Mouse (Mus musculus): ENCODE measurements around the gene Hoxd1. TPM values are rescaled to one million over a fixed set of nuclear protein-coding genes. Genes with fewer than 3 reads are reported as not detected.

Hoxd1 gene
- total RNA-seq, 2 experiments from 2014 or later, result not detected

GRCm38 (mm10) chr2:74732513-74733316 lies 30.1 kb upstream of the Hoxd1 start:
- no peak for DNase-seq

DNA sequence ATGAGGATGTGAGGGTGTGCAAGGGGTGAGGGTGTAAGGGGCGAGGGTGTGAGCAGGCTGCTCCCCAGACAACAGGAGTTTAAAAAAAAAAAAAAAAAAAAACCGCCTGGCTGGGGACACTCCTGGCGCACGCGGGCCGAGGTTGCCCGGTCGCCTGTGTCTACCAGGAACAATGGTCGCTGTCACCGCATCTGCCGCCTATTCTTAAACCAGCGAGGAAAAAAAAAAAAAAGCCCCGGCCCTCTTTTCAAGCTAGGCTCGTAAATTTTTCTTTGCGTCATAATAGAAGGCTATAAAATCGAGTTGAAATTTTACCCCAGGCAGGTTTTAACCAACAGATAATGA lies 29.5 kb upstream of the Hoxd1 start:
- DNase-seq, result no peak

- DNase-seq, result no peak
These were observed 29.0 kb upstream of the Hoxd1 start for GRCm38 (mm10) chr2:74733765-74734164.

- DNase-seq, result no peak
These were observed 28.3 kb upstream of the Hoxd1 start for GRCm38 (mm10) chr2:74734451-74734850.

DNA sequence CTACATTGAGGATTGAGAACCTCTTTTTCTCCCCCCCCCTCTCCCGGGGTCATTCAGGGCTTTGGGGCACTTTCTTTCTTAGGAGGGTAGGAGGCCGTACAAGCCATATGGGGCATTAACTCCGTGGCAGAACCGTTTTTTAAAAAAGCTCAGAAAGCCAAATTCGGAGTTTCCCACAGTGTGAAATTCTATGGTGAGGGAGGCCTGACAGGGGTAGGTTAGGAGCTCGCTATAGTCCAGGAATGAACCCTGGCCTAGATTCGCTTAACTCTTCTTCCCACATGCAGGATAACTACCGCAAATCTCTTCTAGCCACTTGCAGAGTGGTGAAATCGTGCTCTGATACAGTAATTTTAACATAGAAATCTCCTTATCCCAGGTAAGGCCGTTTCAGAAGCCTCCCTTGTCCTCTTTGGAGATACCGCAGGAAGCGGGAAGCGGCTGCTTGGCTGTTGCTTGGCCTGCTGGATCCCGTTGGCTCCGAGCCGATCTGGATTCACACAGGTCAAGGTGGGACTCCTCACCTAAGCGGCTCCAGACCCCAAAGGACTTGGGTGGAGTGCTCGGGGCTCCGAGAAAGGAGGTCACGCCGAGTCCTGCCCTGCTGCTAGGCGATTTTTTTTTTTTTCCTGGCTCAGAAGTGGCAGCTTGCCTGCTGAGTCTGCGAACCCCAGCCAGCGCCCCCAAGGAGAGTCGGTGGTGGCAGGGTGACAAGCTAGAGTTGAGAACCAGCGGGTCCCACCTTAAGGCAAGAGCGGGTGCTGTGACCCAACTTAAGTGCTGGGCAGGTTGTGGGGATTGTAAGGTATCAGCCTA lies 27.6 kb upstream of the Hoxd1 start:
- no peak for DNase-seq

DNA sequence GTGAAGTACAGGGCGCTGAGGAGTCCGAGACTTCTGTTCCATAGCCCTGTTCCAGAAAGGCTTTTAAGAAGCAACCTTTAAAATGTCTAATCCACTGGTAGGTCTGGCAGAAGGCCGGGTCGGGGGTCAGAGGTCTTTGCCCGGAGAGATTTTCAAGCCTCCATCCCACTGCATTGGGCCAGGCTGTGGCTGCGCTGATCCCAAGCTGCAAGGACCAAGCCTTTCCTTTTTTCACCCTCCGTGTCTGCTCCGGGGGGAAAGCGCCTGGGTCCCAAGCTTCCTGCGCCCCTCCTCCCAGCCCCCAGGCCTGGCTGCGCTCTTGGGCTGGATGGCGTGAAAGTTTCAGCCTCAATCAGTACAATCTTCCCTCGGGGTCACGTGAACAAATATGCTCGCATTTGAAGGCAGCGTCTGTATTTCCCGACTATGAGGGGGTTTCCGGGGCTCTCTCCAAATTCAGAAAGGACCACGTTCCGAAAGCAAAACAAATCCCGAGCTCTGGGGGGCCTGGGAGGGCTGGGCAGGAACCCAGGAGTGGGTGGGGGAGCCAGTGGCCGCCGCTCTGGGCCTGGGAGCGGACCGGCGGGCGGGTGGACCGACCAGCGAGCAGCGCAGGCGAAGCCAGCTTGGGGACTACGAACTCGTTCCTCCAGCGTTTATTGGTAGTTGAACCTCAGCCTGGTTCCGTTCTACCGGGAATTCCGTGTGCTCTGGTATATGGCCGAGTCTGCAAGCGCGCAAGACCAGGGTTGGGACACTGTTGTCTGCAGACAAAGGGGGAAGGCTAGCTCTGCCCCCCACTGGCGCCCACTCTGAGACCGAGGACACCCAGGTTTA lies 26.7 kb upstream of the Hoxd1 start:
- DNase-seq, result no peak

DNA sequence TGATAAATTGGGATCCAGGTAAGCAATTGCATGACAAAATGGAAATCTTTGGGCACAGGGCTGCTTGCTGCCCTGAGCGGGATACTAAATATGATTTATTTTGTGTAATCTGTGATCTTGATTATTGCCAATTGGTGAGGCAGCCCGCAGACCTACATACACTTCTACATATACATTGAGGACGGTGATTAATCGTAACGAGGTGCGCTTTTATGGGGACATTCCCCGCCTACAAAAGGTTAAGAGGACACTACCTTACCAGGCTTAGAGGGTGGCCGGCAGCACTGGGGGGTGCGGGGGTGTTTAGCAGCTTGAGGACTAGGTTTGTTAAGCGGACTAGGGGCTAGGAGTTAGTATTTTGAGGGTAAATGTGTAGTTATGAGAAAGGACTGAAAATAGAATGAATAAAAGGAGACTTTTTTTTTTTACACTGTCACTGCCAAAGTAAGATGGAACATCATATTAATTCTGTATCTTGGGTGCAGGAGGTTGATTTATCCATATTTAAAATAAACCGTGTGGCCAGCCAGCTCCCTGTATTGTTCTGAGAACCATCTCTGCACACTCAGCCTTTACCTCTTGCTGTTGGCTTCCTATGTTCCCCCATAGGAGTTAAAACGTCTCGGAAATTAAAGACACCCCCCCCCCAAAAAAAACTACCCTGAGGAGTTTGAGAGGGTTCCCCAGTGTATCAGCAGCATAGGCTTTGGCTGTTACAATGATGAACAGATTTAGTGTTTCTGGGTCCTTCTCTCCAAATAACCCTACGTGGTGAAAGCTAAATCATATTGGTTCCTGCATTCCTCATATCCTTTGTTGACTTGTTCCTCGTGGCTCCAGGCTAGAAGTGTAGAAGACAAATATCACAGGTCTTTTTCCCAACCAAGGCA lies 25.8 kb upstream of the Hoxd1 start:
- DNase-seq, result no peak

- DNase-seq, result no peak
These were observed 25.2 kb upstream of the Hoxd1 start for GRCm38 (mm10) chr2:74737578-74738070.

- no peak for DNase-seq
These were observed 23.9 kb upstream of the Hoxd1 start for GRCm38 (mm10) chr2:74738623-74739475.

- DNase-seq, result no peak
These were observed 23.3 kb upstream of the Hoxd1 start for GRCm38 (mm10) chr2:74739476-74739800.

GRCm38 (mm10) chr2:74739869-74740268 lies 22.9 kb upstream of the Hoxd1 start:
- DNase-seq, result no peak

DNA sequence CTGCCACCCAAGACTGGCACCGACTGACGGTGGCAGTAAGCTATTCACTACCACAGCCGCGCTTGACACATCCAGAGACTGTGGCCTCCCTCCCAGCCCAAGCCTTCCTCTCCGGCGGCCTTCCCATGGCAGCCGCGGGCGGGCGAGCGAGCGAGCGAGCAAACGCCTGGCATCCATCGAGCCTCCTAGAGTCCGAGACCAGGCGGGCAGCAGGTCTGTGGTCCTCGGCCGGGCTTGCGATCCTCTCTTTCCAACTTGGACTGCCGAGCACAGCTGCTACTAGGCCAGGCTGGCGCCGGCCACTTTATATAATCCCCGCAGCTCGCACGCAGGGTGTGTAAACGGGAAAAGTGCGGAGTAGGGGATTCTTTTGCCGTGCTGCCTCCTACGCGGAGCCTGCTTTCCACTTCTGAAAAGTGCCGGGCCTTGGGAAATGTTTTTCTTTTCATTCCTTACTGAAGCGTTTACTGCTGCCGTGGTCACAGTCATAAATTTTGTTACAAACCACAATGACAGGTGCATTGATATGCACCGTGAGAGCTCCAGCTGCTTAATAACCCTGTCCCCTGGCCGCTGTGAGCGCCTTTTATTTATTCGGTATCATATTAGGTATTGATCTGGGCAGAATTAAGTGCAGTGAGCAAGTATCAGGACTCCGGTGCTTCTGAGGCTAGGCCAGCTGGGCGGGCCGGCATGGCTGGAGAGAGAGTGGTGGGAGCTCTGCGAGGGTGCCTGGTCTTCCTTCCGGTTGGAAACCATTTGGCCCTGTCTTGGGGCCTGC lies 22.3 kb upstream of the Hoxd1 start:
- no peak for DNase-seq

GRCm38 (mm10) chr2:74741252-74741978 lies 21.4 kb upstream of the Hoxd1 start:
- DNase-seq, result no peak

GRCm38 (mm10) chr2:74741979-74742277 lies 20.9 kb upstream of the Hoxd1 start:
- no peak for DNase-seq

DNA sequence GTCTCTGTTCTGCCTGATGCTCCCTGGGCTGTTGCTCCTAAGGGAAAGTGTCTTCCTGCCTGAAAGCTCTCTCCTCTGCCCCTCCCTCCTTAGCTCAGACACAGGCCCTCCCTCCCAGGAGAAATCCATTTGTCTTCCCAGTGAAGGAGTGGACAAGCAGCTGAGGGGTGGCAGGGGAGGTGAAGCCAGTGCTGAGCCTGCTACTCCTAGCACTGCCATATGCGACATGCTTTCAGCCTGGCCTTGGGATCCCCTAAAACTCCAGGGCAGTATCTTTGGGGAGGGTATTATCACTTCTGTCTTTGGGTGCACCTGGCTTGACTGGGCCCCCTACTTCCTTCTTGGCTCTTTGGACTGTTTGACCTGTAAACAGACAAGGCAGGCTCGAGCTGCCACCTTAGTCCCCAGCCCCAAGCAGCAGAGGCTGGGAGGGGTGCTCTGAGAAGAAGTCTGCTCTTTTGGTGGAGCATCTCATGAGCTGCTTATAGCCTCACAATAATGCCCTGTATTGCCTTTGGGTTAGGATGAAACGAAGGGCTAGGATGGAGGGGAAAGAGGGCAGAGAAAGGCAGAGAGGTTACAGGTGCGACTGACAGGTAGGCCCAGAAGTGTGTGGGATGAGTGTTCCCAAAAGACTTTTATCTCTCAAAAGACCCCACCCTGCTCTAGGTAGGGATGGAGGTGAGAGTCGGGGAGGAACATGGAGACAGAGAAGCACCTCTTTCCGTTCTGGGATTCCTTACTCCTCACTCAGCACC lies 17.1 kb upstream of the Hoxd1 start:
- DNase-seq, result no peak

DNA sequence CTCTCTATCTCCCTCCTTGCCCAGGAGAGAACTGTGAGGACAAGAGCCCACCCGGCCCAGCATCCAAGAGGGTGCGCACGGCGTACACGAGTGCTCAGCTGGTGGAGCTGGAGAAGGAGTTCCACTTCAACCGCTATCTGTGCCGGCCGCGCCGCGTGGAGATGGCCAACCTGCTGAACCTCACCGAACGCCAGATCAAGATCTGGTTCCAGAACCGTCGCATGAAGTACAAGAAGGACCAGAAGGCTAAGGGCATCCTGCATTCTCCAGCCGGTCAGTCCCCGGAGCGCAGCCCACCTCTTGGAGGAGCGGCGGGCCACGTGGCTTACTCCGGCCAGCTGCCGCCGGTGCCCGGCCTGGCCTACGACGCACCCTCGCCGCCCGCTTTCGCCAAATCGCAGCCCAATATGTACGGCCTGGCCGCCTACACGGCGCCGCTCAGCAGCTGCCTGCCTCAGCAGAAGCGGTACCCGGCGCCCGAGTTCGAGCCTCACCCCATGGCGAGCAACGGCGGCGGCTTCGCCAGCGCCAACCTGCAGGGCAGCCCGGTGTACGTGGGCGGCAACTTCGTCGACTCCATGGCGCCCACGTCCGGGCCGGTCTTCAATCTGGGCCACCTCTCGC lies 16.4 kb upstream of the Hoxd1 start:
- no peak for DNase-seq

GRCm38 (mm10) chr2:74747006-74747405 lies 15.8 kb upstream of the Hoxd1 start:
- no peak for DNase-seq

- DNase-seq, result no peak
These were observed 15.1 kb upstream of the Hoxd1 start for GRCm38 (mm10) chr2:74747661-74748141.

All from gastrocnemius, postnatal 25 days (tissue).